Mouse (Mus musculus) activated CD4-positive, CD25-positive, alpha-beta regulatory T cell, adult 4 months (primary cell): Measurements from ENCODE around the gene Grm4. TPM values are rescaled to one million over a fixed set of nuclear protein-coding genes. Genes with fewer than 3 reads are reported as not detected.

Experiments used
- ATAC-seq: one replicate; pipeline ENCODE4 v1.8.0; 2017
- polyA plus RNA-seq, 2 experiments: library from polyadenylated mRNA; unstranded; fragments of 100-300 nt; shearing (Covaris generic); gene quantifications; one replicate each; pipeline ENCODE4 v1.2.1; 2017

Grm4 gene
- polyA plus RNA-seq, 2 experiments from 2014 or later: 0.18 TPM; not detected in 1

- ATAC-seq: no peak
Measured at GRCm38 (mm10) chr17:27551393-27551940, 30.3 kb upstream of the Grm4 start.

GRCm38 (mm10) chr17:27549234-27549633 lies 28.0 kb upstream of the Grm4 start:
- ATAC-seq: no peak

GRCm38 (mm10) chr17:27547253-27547868 lies 26.2 kb upstream of the Grm4 start:
- no peak for ATAC-seq

GRCm38 (mm10) chr17:27546574-27547085 lies 25.4 kb upstream of the Grm4 start:
- no peak for ATAC-seq

- no peak for ATAC-seq
Measured at GRCm38 (mm10) chr17:27545991-27546390, 24.8 kb upstream of the Grm4 start.

- ATAC-seq: no peak
Measured at GRCm38 (mm10) chr17:27544551-27544950, 23.3 kb upstream of the Grm4 start.

- ATAC-seq: no peak
Measured at GRCm38 (mm10) chr17:27541984-27542383, 20.8 kb upstream of the Grm4 start.

- ATAC-seq: no peak
Measured at GRCm38 (mm10) chr17:27541261-27541660, 20.1 kb upstream of the Grm4 start.

- peak; percentile 54 for ATAC-seq
Measured at GRCm38 (mm10) chr17:27534718-27535117, 13.5 kb upstream of the Grm4 start.

- ATAC-seq: no peak
Measured at GRCm38 (mm10) chr17:27533354-27533753, 12.2 kb upstream of the Grm4 start.

GRCm38 (mm10) chr17:27532095-27532494 lies 10.9 kb upstream of the Grm4 start:
- ATAC-seq: no peak

GRCm38 (mm10) chr17:27528767-27529166 lies 7.6 kb upstream of the Grm4 start:
- ATAC-seq: no peak

GRCm38 (mm10) chr17:27528030-27528429 lies 6.8 kb upstream of the Grm4 start:
- no peak for ATAC-seq

- ATAC-seq: no peak
Measured at GRCm38 (mm10) chr17:27527188-27527587, 6.0 kb upstream of the Grm4 start.

GRCm38 (mm10) chr17:27523121-27523520 lies 1.9 kb upstream of the Grm4 start:
- no peak for ATAC-seq

GRCm38 (mm10) chr17:27520557-27520956 lies 646 bp downstream of the Grm4 start:
- no peak for ATAC-seq

- ATAC-seq: no peak
Measured at GRCm38 (mm10) chr17:27518700-27519595, 2.3 kb downstream of the Grm4 start.

- ATAC-seq: no peak
Measured at GRCm38 (mm10) chr17:27518296-27518695, 2.9 kb downstream of the Grm4 start.

GRCm38 (mm10) chr17:27513916-27514762 lies 7.1 kb downstream of the Grm4 start:
- no peak for ATAC-seq

GRCm38 (mm10) chr17:27513279-27513915 lies 7.8 kb downstream of the Grm4 start:
- peak; percentile 23 for ATAC-seq

GRCm38 (mm10) chr17:27512619-27513161 lies 8.5 kb downstream of the Grm4 start:
- no peak for ATAC-seq
